Mouse (Mus musculus): ENCODE data around the gene Gp9.
A peak's percentile ranks its signal among the peaks of the same experiment; 100 is the strongest.
"Not testable (repeated sequence)": the region's sequence is repeated elsewhere in the genome, so short reads cannot be mapped to it uniquely, and the experiment has no call there.

The Gp9 gene

DNA sequence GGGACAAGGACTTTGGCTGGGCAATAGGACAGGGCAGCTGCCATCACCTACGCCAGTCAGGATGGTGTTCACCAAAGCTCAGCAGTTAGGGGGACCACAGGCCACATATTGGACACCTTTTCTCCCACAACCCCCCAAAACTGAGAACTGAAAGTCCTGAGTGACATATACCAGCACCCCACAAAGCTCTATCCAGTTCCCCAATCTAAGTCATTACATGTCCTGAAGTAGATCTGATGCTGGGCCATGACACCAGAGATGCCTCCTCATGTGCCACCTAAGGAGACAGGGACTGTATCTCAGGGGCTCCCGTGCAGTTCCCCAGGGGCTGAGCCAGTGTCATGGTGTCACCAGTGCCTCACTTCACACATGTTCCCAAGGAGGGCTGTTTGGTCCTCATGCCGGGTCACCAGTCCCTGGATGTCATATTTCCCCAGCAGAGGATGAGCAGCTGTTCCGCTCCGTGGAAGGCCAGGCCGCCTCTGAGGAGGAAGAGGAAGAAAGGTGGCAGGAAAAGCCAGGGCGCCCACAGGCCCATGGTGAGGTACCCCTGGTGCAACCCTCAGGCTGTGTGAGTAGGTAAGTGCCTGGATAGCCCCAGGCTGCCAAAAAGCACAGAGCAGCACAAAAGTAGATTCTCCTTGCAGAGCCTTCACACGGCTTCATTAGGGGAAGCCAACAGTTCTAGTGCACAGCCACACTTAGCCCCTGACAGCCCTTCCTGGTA, 27.5 kb upstream of the Gp9 start:
- DNase-seq (ENCODE audit: low read depth, low spot score), result no peak

DNA sequence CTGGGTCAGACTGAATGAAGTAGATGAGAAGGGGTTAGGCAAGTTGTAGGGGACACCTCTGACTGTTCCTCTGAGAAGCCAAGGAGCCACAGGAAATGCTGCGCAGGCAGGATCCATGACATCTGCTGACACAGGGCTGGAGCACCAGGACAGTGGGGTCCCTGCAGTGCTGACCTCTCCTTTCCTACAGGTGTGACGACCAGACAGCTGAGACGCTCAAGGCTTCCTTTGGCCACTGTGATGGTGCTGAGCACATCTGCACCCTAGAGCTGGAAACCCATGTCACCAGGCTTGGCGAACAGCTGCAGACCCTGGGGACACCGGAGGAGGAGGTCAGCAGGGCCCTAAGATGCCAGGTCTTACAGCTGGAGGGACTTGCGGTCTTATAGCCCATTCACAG, 26.3 kb upstream of the Gp9 start:
- no peak for DNase-seq (ENCODE audit: low read depth, low spot score)

- no peak for DNase-seq (ENCODE audit: low read depth, low spot score)
Measured at GRCm38 (mm10) chr6:87755196-87755595, 22.7 kb upstream of the Gp9 start.

DNA sequence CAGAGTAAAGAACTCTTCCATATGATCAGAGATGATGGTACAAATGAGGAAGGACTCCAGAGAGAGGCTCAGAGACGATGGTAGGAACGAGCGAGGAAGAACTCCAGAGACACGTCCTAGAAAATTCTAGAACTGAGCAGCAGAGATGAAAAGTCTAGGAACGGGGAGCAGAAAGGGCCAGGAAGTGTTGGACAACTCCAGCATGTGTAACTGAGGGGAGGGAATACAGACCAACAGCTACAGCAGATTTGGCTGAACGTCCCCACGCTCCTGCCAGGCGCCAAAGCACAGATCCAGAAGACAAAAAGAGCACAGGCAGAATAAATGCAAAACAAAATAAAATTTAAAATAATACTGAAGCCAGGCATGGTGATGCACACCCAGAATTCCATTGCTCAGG, 21.0 kb upstream of the Gp9 start:
- no peak for DNase-seq (ENCODE audit: low read depth, low spot score)

DNA sequence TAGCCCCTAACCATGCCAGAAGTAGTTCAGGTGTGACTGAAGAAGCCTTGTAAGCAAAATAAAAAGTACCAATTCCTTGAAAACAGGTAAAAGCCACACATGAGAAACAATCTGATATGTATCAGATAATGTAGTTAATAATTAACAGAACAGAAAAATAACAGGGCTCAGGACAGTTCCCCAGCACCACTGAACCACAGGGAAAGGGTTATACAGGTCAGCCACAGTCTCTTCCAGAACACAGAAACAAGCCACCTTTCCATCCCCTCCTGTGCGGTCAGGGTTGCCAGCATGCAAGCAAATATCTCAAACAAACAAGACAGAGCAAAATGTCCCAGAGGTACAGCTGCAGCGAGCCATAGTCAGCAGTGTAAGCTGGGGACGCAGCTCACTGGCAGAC, 18.5 kb upstream of the Gp9 start:
- DNase-seq (ENCODE audit: low read depth, low spot score), result no peak

DNA sequence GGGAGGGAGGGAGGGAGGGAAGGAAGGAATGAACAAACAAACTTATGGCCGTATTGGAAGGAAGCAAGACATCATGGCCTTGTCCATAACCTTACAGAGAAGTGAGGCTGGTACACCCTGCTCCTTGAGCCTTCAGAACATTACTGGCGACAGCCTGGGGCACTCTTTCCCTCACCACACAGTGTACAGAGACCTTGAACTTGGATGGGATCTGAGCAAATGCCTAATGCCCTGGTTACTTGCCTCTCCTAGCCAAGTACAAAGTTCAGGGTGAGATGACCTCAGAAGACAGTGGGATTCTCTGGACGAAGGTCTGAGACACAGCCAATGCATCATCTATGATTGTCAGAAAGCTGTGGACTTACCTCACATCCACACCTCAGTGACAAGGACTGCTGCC, 18.0 kb upstream of the Gp9 start:
- DNase-seq (ENCODE audit: low read depth, low spot score), result no peak

GRCm38 (mm10) chr6:87762161-87762560, 15.7 kb upstream of the Gp9 start:
- DNase-seq (ENCODE audit: low read depth, low spot score), result no peak

DNA sequence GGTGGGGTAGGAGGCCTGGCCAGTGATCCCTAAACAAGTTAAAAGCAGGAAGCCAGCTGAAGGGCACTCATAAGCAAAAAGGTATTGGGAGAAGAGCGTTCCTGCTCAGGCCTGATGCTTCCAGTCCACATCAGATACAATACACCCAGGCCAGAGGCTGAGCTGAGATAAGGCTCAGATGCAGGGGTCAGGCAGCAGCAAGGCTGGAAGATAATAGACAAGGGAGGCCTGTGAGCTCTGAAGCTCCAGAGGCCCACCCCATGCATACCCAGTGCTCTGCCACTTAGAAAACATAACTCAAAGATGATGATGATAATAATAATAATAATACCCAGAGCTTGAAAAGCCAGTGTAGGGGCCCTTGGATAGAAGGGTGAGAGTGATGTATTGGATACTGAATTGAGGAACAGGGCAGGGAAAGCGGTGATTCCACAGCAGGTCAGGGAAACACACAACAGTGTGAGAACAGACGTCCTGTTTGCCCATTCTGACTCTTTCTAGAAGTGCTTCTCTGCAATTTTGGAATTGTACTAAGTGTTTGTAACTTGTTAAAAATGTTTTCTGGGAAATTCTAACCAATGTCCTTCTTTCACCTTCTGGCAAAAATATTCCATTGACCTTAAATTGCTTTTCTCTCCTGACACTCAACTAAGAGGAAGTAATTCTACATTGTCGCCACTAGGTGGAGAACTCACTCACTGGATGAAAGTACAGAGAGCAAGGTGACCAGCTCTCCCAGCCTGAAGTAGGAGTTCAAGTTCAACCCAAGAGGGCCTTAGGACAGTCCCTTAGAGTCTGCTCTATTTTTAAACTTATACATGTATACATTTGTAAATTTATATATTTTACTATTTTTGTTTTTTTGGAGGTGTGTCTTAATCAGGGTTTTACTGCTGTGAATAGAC, 14.2 kb upstream of the Gp9 start:
- DNase-seq (ENCODE audit: low read depth, low spot score), result peak; percentile 68

GRCm38 (mm10) chr6:87764296-87764695, 13.6 kb upstream of the Gp9 start:
- not testable (repeated sequence) for DNase-seq (ENCODE audit: low read depth, low spot score)

DNA sequence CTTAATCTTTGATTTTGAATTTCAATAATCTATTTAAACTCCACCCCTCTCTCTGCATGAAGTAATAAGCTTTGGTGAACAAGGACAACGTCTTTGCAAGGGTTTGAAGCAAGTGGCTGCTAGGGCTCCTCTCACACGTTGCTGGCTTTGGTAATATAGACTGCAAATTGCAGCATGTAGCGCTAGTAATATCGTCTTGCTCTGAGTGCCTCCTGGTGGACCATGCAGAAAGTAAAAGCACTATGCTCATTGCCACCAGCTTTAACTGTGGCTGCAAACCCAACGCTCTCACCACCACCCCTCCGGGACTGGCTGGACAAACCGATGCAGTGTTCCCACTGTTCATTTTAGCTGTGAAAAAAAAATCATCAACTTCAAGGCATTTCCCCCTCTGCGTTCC, 7.2 kb upstream of the Gp9 start:
- no peak for DNase-seq (ENCODE audit: low read depth, low spot score)

GRCm38 (mm10) chr6:87774466-87774865, 3.4 kb upstream of the Gp9 start:
- DNase-seq (ENCODE audit: low read depth, low spot score), result no peak

DNA sequence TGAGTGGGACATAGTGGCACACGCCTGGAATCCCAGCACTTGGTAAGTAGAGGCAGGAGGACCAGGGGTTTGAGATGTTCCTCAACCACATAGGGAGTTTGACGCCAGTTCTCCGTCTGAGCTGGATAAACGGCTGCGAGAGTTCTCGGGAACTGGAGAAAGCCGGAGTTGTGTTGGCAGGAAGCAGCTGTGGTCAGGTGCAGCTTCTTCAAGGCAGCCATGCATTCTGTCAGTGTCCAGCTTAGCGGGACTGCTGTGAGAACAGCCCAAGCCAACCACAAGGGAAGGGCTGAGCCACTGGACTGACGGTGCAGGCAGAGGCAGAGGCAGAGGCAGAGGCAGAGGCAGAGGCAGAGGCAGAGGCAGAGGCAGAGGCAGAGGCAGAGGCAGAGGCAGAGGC, 3.0 kb upstream of the Gp9 start:
- DNase-seq (ENCODE audit: low read depth, low spot score), result no peak

GRCm38 (mm10) chr6:87775588-87776245, 2.2 kb upstream of the Gp9 start:
- DNase-seq (ENCODE audit: low read depth, low spot score), result no peak

GRCm38 (mm10) chr6:87776663-87777062, 1.2 kb upstream of the Gp9 start:
- DNase-seq (ENCODE audit: low read depth, low spot score), result no peak

GRCm38 (mm10) chr6:87778294-87779173, 662 bp downstream of the Gp9 start:
- no peak for DNase-seq (ENCODE audit: low read depth, low spot score)

DNA sequence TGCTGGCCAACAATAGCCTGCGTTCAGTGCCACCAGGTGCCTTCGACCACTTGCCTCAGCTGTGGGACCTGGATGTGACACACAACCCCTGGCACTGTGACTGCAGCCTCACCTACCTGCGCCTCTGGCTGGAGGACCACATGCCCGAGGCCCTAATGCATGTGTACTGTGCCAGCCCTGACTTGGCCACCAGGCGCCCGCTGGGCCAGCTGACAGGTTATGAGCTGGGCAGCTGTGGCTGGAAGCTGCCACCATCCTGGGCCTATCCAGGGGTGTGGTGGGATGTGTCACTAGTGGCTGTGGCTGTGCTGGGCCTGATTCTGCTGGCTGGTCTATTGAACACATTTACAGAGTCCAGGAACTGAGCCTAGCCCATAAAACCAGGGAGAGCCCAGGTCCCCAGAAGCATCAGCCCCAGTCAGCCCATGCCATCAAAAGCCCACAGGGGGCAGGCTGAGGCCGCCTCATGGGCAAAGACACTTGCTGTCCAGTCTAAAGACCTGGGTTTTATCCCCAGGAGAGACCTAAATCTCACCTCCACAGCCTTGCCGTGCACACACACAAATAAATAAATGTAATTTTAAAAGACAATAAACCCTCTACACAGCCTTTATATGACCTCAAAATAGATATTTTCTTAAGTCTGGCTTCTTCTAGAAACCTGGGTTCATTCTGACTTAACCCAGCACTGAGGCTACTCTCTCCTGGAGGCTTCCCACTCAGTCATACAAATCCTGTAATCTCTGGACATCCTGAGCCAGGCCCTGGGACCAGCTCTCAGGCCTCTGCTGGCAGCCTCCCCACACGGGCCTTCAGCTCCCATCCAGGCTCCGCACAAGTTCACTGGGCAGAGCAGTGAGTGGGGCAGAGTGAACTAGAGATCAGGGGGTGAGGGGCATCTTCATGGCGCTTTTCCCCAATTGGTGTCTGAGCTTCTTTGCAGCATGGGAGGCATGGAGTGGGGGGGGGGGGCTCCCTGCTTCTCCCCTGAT, 1.6 kb downstream of the Gp9 start:
- no peak for DNase-seq (ENCODE audit: low read depth, low spot score)

DNA sequence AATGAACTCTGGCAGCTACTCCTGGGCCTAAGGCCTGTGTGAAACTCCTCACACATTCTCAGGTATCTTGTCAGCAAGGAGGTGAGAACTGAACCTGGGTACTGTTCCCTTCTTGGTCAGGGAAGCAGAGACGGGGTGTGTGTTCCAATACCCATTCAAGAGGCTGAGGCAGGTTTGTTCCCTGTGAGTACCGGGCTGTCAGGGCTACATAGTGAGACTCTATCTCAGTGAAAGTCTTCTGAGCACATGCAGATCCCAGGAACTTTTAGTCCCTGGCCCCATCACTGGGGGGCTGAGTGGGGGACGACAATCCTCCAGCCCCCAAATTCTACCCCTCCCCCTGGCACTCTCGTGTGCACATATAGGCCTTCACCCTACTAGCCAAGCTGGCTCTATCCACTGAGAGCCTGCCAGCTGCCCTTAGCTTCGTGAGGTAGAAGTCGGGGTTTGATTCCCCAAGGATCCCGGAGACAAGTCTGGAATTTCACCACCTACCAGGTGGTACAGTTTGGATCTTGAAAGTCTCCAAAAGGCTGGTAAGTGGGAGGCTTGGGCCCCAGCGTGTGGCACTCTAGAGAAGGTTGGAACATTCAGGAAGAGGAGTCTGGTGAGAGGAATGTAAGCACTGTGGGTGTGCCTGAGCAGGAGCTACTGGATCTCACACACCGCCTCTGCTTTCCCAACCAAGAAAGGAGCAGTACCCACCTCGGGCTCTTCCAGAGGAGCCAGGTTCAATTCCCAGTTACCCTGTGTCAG, 2.9 kb downstream of the Gp9 start:
- no peak for DNase-seq (ENCODE audit: low read depth, low spot score)

DNA sequence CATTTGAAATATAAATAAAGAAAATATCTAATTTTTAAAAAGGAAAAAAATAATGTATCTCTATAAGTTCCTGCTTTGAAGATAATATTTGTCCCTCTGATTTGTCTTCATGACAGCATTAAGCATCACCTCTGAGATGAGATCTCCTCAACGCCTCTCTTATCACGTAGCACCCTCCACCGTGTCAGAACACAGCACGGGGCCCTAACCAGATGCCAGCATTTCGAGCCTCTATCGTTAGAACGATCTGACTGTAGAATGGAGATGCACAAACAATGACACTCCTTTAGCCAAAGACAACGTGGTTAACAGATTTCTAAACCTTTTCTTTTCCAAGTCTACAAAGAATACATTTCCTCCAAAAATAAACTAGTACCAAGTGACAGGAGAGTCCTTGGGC, 6.2 kb downstream of the Gp9 start:
- DNase-seq (ENCODE audit: low read depth, low spot score), result no peak

DNA sequence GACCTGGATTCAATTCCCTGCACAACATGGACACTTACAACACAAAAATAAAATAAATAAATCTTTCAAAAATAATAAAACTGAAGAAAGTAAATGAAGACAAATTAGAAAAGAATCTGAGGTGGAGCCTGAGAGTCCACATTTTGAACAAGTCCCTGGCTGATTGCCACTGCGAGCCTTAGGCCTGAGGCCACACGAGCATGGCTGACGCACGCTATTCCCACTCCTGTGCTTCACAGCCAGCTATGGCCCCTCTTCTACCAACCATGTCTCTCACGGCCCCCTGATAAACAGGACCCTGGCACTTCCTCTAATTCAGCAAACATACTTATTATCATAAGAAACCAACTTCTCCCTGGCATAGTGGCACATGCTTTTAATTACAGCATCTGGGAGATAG, 8.7 kb downstream of the Gp9 start:
- no peak for DNase-seq (ENCODE audit: low read depth, low spot score)
